Mouse (Mus musculus): ENCODE measurements around the gene Mrc2.

DNA sequence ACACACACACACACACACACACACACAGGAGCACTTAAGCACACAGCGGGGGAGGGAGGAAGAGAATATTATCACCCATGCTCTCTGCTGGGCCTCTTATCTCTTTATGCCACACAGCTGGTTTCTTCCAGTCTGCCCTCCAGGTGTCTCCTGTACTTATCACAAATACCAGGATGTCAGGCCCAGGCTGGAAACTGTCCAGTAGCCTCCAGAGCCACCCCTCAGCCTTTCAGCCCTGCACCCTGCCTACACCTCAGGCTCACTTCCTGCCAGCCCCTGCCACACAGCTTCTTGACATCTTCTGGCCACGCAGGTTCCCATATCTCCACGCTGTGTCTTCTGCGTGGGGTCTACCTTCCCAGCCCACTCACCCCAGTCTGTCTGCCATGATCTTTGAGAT is 73.6 kb downstream of the Mrc2 start:
- TF ChIP-seq POLR2A (IDR thresholded peaks at IDR 0.05; ENCODE audit: control insufficient read depth, low read depth, low read length), result no peak
- TF ChIP-seq CTCF (IDR thresholded peaks at IDR 0.05; ENCODE audit: control insufficient read depth, insufficient read depth, insufficient replicate concordance, low read depth, low read length), result no peak

All from testis, adult 2 months (tissue).